Mouse (Mus musculus) left cerebral cortex, postnatal 4 days (tissue): ENCODE data around the gene Zfp62. TPM values are rescaled to one million over a fixed set of nuclear protein-coding genes. Genes with fewer than 3 reads are reported as not detected.
A peak's percentile ranks its signal among the peaks of the same experiment; 100 is the strongest.

Experiments used
- DNase-seq: peaks from one replicate; pipeline ENCODE4 v3.0.0-alpha.2; 2022
- intact Hi-C: fragments of 180-260 bp; cut with DNase I; formaldehyde crosslinking; loops from one replicate; pipeline ENCODE4 v1.15.1; 2025
- total RNA-seq, 2 experiments: library from RNA; stranded (reverse); gene quantifications; 2 replicates each; pipeline ENCODE4 v1.2.3; 2021

The Zfp62 gene
- total RNA-seq, 2 experiments from 2014 or later = 47.3 to 50.4 TPM

DNA sequence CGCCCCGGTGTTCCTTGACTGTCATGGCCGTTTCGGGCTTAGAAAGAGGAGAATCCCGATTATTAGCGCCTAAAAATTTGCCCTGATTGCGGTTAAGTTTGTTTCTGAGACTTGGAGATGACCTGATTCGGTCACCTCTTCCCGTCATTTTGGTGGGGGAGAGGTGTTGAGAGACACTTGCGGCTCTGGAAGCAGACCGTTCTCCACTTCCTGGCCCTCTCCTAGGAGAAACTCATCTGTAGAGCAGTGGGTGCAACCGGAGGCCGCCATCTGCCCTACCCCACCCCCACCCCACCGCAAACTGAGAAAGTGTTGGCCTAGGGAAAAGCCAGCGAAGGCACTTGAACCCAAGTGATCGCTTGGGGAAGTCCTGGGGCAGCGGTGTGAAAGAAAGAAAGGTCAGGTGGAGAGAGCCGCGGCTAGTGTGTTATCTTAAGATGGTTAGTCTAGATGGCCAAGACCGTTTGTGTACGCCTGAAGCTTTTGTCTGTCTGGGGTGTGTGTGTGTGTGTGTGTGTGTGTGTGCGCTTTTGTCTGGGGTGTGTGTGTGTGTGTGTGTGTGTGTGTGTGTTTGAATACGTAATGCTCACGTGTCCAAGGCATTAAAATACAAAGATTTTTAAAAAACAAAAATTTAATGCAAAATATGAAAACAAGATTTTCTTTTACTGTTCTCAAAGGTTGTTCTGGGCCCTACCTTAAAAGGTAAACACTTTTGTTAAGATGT, 842 bp downstream of the Zfp62 start:
- intact Hi-C loops = no loop called here
- DNase-seq = peak; percentile 58

DNA sequence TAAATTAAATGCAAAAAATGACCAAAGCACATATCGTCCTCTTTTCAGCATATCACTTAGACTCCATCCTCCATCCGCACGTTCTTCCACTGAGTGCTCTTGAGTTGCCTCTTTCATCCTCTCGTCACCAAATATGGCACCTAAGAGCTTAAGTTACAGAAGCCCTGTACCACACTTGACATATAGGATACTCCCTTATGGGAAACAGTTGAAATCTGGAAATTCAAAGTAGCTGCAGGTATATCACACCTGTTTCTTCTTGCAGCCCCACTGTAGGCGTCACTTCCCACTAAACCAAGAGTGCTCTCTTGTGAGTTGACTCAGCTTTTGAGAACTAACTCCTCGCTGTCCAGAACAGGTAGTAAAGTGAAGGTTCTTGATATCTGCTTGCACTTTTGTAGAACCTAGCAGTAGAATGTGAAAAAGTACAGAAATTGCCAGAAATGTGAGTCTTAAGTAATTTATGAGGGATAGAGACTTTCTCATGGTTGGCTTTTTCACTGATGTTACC, 2.0 kb downstream of the Zfp62 start:
- intact Hi-C loops = loop anchor here (5.0 kb wide), 1 partner anchor 37 kb away; the partner anchor contains the start of gene Mgat1
- DNase-seq = no peak

DNA sequence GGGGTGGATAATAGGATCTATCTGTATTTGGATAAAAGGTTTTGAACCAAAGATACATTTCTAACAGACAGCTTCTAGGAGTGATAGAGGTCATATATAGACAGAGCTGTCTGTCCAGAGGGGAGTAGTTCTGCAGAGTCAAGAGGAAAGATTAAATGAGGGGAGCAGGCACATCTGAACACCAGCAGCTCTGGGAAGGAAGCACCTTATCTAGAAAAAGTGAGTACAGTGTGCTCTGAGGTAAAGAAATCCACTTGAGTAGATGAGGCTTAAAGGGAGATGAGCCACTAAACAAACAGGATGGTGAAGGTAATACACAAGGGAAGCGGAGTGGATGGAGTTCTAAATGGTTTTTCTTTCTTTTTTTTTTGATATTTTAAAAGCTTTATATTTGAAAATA, 4.4 kb downstream of the Zfp62 start:
- intact Hi-C loops = loop anchor here (5.0 kb wide), 1 partner anchor 35 kb away; the partner anchor contains the start of gene Mgat1
- DNase-seq = no peak

DNA sequence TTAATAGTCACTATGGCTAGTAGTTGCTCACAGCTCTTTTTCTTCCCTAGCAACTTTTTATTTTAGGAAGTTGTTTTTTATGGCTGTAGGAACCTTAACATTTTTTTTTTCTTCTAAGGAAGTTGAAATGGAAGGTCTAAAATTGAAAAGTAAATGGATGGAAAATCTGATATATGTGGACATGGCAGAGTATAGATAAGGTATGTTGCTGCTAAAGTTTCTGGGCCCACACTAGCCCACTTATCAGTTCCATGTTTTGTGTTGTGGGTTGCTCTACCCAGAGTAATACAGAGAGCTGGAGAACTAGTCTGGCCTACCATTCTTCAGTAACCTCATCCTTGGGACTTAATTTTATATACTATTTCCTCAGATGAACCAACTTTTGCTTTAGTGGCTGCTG, 9.5 kb downstream of the Zfp62 start:
- no peak for DNase-seq
- intact Hi-C loops = no loop called here

DNA sequence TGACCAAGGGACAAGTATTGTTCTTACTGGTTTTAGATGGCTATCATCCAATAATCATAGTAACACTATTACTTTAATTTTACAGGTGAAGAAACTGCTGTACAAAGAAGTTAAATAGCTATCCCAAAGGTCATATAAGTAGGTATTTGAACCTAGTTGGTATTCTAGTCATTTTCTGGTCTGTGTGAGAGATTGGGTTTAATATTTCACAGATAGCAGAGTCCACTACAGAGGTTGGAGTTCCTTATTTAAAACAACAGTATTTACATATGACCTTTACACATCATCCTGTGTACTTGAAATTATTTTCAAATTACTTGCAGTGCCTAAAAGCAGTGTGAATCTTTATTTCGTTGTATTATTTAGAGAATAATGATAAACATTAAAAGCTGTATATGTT, 10.4 kb downstream of the Zfp62 start:
- intact Hi-C loops = no loop called here

DNA sequence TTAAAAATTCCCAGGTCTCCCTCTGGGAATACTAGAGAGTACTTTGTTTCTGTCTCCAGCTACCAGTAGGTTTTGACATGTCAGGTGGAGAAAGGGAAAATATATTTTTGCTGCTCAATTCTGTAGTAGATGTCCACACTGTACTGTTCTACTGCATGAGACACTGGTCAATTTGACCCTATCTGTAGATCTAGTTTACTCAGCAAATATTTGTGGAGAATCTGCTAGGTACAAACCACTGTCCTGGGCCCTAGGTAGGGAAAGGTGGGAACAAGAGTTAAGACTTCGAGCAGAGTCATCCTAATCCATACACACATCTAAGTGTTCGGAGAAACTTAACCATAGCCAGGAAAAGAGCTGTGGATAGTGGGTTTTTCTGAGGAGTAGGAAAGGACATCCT, 16.2 kb downstream of the Zfp62 start:
- DNase-seq = no peak
- intact Hi-C loops = no loop called here

More for the DNA sequence above, 10.4 kb downstream of the Zfp62 start:
- DNase-seq = no peak

DNA sequence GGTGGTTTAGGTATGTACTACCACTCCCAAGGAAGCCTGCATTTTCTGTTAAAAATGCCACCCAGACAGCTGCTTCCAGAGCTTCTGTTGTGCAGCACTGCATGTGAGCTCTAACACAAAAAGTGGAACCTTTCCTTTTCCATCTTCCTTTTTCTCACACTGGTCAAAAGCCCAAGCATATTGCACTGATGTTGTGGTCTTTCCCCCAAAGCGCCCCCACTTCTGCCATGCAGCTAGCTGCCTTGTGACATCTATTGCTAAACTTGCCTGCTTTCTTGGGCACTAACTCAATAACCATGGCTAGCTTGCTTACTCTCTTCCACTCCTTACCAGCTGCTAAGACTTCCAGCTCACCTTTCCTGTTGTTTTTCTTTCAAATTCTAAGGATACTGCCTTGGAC, 21.4 kb downstream of the Zfp62 start:
- intact Hi-C loops = no loop called here

DNA sequence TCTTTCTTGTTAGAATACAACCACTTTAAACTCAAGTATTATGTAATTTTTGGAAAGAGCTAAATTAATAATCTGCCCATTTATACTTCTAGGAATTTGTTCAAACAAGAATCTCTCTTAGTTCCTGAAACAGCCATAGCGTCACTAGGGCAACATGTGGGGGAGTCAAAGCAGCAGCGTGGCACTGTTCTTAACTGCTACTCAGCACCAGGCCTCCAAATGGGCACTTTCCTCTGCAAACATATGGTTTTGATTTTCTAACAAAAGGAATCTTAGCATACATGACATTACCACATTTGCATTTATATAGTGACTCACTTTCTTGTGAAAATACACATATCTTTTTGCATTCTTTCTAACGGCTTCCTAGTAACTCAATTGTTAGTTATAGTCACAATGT, 29.7 kb downstream of the Zfp62 start:
- intact Hi-C loops = no loop called here
- DNase-seq = no peak

More for the DNA sequence above, 21.4 kb downstream of the Zfp62 start:
- no peak for DNase-seq

DNA sequence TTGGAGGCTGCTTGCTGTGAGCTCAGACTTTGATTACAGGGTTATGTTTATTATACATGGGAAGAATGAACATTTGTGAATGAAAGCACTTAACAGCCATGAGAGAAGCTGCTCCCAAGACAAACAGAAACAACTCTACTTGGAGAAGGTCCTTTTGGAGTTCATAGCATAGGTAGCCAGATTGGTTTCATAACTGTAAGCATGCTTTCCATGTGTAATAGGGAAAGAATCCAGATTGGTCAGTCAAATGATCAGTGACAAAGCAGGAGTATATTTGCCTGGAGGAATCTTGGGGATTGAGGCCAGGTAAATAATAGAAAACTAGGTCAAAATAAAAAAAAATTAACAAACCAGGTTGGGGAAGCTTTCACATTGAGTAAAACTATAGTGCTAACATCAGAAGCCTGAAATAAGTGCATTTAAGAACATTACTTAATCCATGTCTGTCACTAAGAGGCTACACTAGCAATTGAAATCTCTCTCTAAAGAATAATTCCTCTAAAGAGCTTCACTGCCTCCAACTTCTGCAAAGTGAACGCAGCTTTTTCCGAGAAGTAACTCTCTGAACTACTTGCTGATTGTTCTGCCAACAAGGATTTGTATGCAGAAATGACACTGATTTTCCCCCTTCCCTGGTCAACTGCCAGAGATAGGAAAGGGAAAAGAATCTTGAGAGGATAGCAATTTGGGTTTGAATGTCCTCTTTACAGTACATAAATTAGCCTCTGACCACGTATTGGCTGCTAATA, 32.5 kb downstream of the Zfp62 start:
- intact Hi-C loops = no loop called here
- no peak for DNase-seq

DNA sequence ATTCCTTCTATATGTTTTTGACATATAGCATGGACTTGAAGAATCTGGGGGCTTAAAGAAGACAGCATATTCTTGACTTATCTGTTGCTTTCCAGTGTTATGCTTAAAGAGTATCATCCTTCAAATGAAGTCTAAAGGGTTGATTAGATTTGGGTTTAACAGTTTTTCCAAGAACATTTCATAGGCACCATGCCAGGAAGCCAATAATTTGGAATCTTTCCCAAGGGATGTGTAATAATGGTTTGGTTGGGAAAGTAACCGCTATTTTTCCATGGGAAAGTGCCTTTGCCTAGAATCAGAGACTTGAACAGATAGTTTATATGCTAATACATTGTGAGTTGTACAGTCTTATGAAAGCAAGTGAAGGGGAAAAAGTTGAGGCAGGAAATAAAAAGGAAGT, 33.8 kb downstream of the Zfp62 start:
- intact Hi-C loops = no loop called here

DNA sequence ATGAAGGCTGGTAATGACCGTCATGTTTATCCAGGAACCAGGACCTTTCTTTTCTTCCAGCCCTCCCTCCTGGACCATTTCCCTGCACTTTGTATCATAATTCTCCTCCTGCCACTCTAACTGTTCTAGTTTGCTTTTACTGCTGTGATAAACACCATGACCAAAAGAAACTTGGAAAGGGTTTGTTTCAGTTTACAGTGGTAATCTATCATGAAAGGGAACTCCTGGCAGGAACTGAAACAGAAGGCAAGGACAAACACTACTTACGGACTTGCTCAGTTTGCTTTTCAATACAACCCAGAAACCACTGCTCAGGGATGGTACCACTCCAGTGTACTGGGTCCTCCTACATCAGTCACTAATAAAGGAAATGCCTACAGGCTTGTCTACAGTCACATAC, 34.4 kb downstream of the Zfp62 start:
- DNase-seq = no peak
- intact Hi-C loops = no loop called here

More for the DNA sequence above, 33.8 kb downstream of the Zfp62 start:
- DNase-seq = no peak

DNA sequence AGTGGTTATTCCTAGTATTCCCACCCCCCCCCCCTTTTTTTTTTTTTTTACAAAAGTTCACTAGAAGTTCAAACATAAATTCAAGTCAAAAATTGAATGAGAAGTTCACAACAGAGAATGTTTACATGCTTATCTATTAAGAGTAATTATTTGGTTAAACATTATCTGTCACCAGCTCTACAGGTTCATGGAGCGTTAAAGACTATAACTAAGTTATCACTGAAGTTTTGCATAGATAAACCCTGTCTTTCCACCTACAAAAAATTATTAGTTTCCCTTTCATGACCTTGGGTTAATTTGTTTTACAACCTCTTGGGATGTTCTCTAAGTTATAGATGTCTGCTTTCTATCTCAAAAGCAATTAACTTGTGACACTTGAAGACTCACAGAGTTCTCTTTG, 37.2 kb downstream of the Zfp62 start:
- intact Hi-C loops = loop anchor here (5.0 kb wide), 1 partner anchor 33 kb away; no protein-coding TSS in a partner anchor

DNA sequence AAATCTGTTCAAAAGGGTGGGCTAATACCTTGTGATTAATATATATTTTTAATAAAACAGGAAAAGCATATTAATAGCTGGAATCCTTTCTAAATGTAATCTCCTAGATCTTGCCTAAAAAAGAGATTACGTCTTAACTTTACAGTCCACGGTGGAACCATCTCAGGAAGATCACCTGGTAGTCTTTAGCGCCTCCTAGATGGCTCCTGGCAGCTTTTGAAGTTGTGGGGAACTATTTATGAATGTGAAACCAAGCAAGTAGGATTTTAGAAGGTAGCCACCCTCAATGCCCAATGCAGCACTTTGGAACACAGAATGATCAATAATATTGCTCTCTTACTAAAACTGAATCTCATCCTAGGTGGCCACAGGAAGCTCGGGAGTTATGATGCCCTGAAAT, 37.8 kb downstream of the Zfp62 start:
- intact Hi-C loops = loop anchor here (5.0 kb wide), 1 partner anchor 34 kb away; no protein-coding TSS in a partner anchor
- no peak for DNase-seq

More for the DNA sequence above, 37.2 kb downstream of the Zfp62 start:
- no peak for DNase-seq

DNA sequence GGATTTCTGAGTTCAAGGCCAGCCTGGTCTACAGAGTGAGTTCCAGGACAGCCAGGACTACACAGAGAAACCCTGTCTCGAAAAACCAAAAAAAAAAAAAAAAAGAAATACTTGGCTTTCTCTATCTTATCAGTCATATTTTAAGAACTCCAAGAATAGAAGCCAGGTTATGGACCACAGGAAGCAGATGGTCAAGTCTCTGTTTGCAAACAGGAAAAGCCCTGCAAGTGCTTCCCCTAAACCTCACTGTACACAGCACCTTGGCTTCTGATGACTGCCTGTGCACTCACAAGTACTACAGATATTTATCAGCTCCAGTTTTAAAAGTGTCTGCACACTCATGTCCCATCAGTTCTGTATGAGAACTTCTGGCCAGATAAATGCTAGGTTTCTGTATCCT, 38.4 kb downstream of the Zfp62 start:
- intact Hi-C loops = loop anchor here (5.0 kb wide), 1 partner anchor 34 kb away; no protein-coding TSS in a partner anchor
- DNase-seq = no peak

DNA sequence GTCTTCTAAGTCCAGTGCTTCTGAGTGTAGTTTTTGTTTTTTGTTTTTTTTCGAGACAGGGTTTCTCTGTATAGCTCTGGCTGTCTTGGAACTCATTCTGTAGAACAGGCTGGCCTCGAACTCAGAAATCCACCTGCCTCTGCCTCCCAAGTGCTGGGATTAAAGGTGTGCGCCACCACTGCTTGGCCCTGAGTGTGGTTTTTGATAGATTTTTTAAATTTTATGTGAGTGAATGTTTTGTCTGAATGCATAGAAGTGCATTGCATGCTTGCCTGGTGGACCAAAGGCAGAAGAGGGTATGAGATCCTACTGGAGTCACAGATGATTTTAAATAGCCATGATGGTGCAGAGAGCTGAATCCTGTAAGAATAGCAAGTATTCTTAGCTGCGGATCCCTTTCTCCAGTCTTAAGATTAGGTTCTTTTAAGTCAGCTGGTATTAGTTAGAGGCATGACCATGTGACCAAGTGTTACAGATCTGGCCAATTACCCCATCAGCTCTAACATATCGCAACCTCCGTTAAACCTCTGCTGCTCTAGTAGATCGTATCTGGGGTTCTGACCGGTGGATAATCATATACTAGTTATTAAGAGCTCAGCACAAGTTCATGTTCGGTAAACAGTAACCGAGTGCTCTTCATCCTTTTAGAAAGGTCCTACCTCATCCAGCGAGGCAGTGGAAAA, 40.0 kb downstream of the Zfp62 start:
- intact Hi-C loops = loop anchor here (5.0 kb wide), 1 partner anchor 36 kb away; no protein-coding TSS in a partner anchor
- DNase-seq = no peak

DNA sequence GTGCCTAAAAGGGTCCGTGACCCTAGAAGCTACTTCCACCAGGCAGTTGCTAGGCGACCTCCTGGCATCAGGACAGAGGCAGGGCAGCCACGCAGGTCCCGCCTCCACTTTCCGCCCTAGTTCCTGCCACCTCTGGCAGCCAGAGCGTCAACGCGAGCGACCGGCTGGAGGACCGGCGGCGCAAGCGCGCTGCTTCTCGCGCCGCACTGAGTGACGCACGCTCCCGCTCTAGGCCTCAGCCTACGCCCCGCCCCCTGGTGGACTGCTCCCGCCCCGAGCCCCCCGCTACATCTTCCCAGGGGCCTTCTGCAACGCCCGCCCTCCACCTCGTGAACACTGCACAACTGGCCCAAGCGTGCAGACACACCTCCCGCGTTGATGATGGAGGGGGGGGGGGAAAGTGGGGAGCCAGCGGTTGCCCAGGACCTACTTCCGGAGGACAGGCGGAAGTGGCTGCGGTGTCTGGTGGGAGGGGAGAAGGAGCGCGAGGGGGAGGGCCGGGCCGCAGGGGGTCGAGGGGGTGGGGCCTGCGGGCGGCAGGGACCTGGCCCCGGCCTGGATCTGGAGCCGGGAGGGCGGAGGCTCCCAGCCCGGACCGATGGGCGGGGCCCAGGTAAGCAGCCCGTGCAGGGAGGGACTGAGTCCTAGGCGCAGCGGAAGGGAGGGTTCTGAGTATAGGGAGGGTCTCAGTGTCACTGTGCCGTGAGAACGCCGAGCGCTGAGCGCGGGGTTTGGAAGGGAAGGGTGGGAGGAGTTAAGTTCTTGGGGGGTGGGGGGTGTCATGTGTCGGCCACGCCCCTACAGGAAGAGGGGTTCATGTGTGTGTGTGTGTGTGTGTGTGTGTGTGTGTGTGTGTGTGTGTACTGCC, 40.9 kb downstream of the Zfp62 start, which contains the start of gene Mgat1:
Mgat1 (plus strand) TSS at position 465 of the 868 bp plus-strand sequence.
- DNase-seq = peak; percentile 93
- intact Hi-C loops = loop anchor here (5.0 kb wide), 1 partner anchor 37 kb away; no protein-coding TSS in a partner anchor

DNA sequence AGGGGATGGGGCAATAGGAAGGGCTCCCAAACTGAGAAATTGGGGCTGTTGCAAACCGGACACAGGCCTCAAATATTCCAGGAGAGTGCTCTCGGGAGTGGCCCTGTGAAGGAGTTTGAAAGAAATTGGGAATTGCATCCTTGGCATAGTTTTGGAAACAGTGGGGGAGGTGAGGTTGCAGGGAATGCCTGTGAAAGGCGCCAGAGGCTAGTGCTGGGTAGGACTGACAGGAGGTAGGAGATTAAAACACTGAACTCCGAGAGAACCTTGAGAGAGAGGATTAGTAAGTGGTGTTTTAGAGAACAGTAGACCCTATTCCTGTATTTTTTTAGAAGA, 41.5 kb downstream of the Zfp62 start:
- intact Hi-C loops = loop anchor here (5.0 kb wide), 1 partner anchor 37 kb away; no protein-coding TSS in a partner anchor
- DNase-seq = no peak

DNA sequence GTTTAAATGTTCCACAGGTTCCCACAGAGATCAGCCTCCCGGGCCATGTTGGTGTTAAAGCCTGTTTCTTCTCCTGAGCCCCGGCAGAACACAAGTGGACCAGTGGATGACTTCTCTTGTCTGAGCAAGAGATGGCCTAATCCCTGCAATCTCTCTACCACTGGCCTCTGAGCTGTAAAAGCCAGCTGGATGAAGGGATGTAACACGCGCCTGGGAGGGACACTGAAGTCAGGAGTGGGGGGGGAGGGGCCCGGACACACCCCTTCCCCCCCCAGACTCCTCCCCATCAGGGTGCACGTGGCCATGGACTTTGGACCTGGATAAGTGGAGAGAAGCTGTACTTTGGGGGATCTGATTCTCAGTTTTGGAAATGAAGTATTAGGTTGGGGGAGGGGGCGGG, 42.1 kb downstream of the Zfp62 start:
- intact Hi-C loops = no loop called here

DNA sequence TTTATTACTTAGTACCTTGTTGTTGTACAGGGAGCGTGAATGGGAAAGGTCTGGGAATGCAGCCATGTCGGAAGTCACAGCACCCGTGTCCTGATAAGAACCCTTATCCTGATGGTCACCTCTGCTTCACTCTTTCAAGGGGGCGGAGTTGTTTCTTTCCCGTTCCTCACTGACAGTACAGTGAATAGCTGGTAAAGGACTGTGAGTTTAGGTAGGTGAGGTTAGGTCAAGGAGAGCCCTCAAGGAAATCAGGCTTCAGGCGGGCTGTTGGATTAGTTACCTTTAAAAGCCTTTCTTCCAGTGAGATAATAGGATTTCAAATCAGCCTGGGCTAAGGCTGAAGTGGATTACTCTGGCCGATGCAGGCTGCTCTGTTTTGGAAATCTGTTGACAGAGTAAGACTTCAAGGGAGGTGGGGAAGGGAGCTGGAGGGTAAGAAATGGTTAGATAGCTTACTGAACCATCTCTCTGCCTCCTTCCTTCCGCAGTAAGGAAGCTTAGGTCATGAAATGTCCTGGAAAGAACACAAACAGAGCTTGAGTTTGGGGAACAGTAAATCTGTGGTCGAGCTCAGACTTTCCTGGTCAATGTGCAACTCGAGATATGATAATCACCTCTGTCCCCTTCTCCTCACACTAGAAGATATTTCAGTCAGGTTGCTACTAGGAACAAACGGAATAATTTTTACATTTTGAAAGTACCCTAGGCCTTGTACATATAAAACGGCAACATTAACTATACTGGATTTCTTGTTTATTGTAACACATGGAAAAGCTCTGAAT, 42.7 kb downstream of the Zfp62 start:
- DNase-seq = no peak
- intact Hi-C loops = no loop called here

More for the DNA sequence above, 42.1 kb downstream of the Zfp62 start:
- no peak for DNase-seq
